Mouse (Mus musculus) layer of hippocampus, adult 2 months (tissue): ENCODE results near the gene Ccdc122. TPM values are rescaled to one million over a fixed set of nuclear protein-coding genes. Genes with fewer than 3 reads are reported as not detected.
"Not testable (repeated sequence)": the region's sequence is repeated elsewhere in the genome, so short reads cannot be mapped to it uniquely, and the experiment has no call there.

Experiments used
- DNase-seq, 2 experiments: peaks; one replicate each; pipeline ENCODE4 v3.0.0; 2022; ENCODE audit warnings: low spot score in 2 of 2
- H3K27ac ChIP-seq: fragments of 200-600 bp; 2 replicates; pipeline ENCODE4 v1.8.1; 2022
- H3K4me3 ChIP-seq: fragments of 200-600 bp; 2 replicates; pipeline ENCODE4 v1.8.1; 2022; ENCODE audit warnings: mild to moderate bottlenecking
- CTCF ChIP-seq: fragments of 200-600 bp; conservative IDR thresholded peaks from 2 replicates; pipeline ENCODE4 v1.8.1; 2022; ENCODE audit warnings: antibody characterized with exemption, mild to moderate bottlenecking, moderate library complexity
- long read RNA-seq, 2 experiments: library from polyadenylated mRNA; stranded (forward); transcript quantifications; one replicate each; pipeline ENCODE4 v2.0.0; 2021; ENCODE audit warnings: borderline mapping rate in 2 of 2
- total RNA-seq, 2 experiments: library from RNA; stranded (reverse); gene quantifications; 2 replicates each; pipeline ENCODE4 v1.2.3; 2021

The Ccdc122 gene
- 1 to 10 TPM; 1.2 to 1.7 TPM for total RNA-seq
- long read RNA-seq, experiment 1, partial matches to known transcripts: 1 of 1 reads
- long read RNA-seq, experiment 1, other reads (novel, unspliced or antisense): 0 of 1 reads
- long read RNA-seq, experiment 2, partial matches to known transcripts: 0 of 1 reads
- long read RNA-seq, experiment 2, other reads (novel, unspliced or antisense): 0 of 1 reads

DNA sequence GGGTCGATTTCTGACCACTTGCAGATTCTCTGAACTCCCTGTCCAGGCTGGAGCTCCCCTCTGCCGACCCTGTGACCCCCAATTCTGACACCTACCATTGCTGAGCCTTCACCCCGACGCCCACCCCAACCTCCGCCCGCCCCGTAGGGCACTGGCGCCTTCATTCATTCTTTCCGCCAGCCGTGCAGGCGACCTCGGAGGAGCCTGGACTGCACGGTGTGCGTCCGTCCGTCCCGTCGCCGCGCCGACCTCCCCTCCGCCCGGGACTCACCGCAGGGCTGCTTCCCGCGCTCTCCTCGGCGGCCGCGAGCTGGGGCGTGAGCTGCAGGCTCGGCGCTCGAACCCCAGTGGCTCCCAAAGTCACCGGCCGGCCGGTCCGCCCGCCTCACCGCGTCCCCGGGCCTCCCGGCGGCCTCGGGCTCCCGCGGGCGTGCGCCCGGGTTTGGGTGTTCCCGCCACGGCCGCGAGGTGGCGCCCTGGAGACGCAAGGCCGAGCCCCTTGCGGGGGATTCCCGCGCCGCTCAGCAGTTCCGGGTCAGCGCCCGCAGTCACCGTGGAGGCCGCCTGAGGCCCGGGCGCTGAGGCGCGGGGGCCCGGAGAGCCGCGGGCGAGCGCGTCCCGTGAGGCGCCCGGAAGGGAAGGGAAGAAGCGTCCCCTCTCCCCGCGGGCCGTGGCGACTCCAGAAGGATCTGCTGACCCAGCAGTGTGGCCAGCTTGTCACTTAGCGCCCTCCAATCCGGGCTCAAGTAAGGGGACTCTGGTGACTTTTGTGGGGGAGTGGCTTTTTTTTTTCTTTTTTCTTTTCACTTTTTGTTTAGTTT is at the start of gene Ccdc122, which contains the start of gene Lacc1:
Gene Ccdc122 (plus strand): TSS at position 547 of the 821 bp plus-strand sequence.
Gene Lacc1 (minus strand): TSS at position 679 of the 821 bp plus-strand sequence.
- peak within 1 kb of the TSS; percentile 72 for H3K27ac ChIP-seq
- DNase-seq: peak; percentile 28 to 83
- TF ChIP-seq CTCF: peak; percentile 83
- H3K4me3 ChIP-seq: peak within 1 kb of the TSS; percentile 69

GRCm38 (mm10) chr14:76990351-76990750 is 46.2 kb upstream of the Ccdc122 start:
- not testable (repeated sequence) for H3K4me3 ChIP-seq, H3K27ac ChIP-seq, DNase-seq

GRCm38 (mm10) chr14:77004740-77005139 is 31.8 kb upstream of the Ccdc122 start:
- Histone ChIP-seq H3K4me3 (no peak overlapping the region), H3K27ac (no peak overlapping the region)
- TF ChIP-seq CTCF: no peak
- no peak for DNase-seq

GRCm38 (mm10) chr14:77005566-77005965 is 31.0 kb upstream of the Ccdc122 start:
- Histone ChIP-seq H3K27ac (no peak overlapping the region), H3K4me3 (no peak overlapping the region)
- TF ChIP-seq CTCF: no peak
- no peak for DNase-seq

DNA sequence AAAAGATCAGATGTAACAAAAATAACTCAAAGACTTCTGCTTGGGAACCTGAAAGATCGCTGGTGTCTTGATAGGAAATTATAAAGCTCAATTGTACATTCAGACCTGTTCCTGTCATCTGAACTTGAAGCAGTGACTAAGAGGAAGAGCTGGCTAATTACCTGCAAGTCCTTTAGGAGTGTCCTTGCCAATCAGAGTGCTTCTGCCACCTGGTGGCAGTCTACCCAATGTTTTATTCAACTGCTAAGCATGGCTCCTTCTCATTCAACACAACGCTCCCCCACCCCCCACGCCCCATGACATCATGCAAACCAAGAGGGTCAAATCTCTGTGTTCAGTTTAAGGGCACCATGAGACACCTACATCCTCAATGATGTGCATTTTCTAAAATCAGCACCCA is 28.3 kb upstream of the Ccdc122 start:
- H3K4me3 ChIP-seq: no peak overlapping the region
- DNase-seq: peak; percentile 69 to 77
- no peak overlapping the region for H3K27ac ChIP-seq
- peak; percentile 83 for TF ChIP-seq CTCF

DNA sequence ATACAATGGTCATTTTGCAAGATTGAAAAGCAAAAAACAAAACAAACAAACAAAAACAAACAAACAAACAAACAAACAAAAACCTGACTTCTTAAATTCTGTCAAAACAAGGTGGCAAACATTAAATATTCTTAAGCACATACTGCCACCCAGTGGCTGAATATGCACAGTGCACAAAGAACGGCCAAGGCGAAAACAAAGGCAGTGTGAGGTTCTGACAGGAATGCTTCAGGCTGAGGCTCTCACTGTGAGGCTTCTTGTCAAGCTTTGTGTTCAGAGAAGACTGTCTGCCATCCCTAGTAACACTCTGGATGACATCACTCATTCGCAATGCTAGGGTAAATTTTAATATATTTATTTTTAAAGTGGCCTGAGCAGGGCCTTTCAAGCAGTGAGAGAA is 24.8 kb upstream of the Ccdc122 start:
- Histone ChIP-seq H3K27ac (no peak overlapping the region), H3K4me3 (no peak overlapping the region)
- DNase-seq: peak; percentile 60 to 79
- TF ChIP-seq CTCF: peak; percentile 98

DNA sequence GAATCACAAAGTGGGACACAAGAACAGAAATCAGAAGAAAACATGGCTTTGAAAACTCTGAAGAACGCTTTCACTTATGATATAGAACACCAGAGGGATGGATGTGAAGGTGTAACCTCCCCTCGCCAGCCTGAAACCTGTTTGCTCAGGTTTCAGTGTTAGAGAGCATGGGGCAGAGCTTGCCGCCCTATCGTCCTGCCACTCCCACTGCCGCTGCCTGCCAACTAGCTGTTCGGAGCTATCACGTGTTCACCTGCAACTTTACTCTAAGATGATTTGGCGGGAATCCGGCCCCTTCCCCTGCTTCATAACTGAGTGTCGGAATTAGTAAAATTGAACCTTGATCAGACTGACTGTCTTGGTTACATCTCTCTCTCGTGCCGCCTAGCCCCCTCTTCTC is 19.8 kb upstream of the Ccdc122 start:
- H3K4me3 ChIP-seq, H3K27ac ChIP-seq, DNase-seq: not testable (repeated sequence)

- Histone ChIP-seq H3K27ac (no peak overlapping the region), H3K4me3 (no peak overlapping the region)
- no peak for TF ChIP-seq CTCF
- no peak for DNase-seq
These were observed 19.4 kb upstream of the Ccdc122 start for GRCm38 (mm10) chr14:77017211-77017610.

DNA sequence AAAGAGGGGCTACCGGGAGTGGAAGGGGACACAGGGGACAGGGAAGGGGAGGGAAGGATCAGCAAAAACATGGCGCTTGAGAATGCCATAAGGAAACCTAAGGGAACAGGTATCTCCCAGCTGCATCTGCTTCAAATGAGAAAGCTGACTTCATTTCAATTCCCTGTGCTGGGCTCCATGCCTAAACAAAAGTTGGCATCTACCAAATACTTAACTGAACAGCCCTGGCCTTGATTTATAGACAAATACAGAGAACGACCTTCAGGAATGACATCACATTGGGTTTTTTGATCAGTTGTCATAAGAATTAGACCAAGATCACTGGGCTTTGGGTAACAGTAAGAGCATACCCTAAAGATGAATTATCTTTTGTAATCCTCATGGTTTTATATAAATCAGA is 12.1 kb upstream of the Ccdc122 start:
- Histone ChIP-seq H3K4me3 (no peak overlapping the region), H3K27ac (no peak overlapping the region)
- no peak for TF ChIP-seq CTCF
- no peak for DNase-seq

GRCm38 (mm10) chr14:77029319-77030054 is 7.1 kb upstream of the Ccdc122 start:
- no peak for DNase-seq
- Histone ChIP-seq H3K4me3 (no peak overlapping the region), H3K27ac (no peak overlapping the region)
- no peak for TF ChIP-seq CTCF

GRCm38 (mm10) chr14:77030808-77031207 is 5.8 kb upstream of the Ccdc122 start:
- DNase-seq: no peak
- H3K27ac ChIP-seq: no peak overlapping the region
- H3K4me3 ChIP-seq: no peak overlapping the region
- TF ChIP-seq CTCF: no peak

DNA sequence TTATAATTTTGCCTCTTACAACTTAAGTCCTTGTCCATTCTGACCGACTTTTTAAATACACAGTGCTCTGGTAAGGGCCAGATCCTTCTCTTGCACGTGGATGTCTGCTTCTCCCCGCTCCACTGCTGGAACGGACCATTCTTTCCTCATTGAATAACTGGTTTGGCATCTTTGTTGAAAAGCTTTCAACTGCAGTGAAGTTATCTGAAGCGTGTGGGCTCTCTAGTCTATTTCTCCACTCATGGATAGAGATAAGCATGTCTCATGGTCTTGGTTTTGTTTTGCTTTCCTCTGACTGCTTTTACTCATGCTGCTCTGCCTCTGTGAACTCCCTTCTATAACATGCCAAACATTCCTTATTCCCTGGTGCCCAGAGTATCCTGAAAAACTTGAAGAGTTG is 4.1 kb upstream of the Ccdc122 start:
- no peak overlapping the region for H3K4me3 ChIP-seq
- DNase-seq: no peak
- H3K27ac ChIP-seq: no peak overlapping the region
- no peak for TF ChIP-seq CTCF

DNA sequence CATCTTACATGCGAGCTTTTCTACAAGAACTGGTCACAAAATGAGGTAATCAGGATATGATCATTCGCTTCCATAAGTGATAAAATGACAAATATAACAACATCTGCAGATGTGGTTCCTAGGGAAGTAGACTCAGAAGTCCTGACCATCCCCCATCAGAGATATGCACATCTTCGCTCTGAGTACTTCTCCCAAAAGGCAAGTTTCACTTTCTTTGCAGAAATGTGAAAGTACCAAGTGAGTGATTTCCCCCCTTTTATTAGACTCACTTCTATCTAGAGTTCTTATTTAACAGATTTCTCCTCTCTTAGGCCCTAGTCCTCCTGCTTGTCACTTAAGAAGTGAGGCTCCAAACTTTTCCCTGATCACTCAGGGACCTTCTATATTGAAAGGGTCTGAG is 3.2 kb upstream of the Ccdc122 start:
- Histone ChIP-seq H3K27ac (no peak overlapping the region), H3K4me3 (no peak overlapping the region)
- no peak for TF ChIP-seq CTCF
- DNase-seq: no peak
